In the genomic region with DNA sequence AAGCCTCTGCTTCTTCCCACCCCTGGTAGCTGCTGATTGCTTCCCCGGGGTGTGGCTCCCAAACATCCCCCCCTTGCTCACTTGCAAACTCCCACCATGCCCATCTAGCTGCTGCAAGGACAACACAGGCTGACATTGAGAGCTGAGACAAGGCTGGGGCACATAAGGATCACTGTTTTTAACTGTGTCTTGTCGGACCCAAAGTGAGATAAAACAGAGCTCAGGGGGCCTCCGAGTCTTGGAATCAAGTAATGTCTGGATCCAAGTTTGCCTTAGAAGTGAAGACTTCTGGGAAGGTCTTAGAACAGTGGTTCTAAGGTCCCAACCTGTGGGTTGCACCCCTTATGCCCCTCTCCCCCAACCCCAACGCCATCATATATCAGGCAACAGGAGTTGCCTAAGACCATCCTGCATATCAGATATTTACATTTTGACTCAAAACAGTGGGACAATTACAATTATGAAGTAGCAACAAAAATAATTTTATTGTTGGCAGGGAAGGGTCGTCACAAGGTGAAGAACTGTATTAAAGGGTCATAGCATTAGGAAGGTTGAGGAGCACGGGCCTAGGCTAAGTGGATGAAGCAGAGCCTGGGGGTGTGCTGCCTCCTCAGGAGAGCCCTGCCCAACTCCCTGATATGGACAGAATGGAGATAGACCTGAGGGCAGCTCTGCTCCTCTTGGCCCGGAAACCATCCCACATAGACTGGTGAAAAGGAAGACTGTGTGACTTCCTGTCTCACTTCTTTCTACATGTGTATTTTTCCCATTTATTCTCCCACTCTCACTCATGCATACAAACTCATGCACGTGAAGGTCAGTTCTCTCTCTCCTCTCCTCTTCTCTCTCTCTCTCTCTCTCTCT, we compare ENCODE assay signal across 7 mouse cellular contexts. TPM values are rescaled to one million over a fixed set of nuclear protein-coding genes. Genes with fewer than 3 reads are reported as not detected.
DNase-seq lines count a peak whose midpoint lies in the region; ATAC-seq and TF ChIP-seq lines count a peak whose summit lies in the region.
"Not testable (repeated sequence)": the region's sequence is repeated elsewhere in the genome, so short reads cannot be mapped to it uniquely, and the experiment has no call there.

No protein-coding gene starts in this region.

- not testable (repeated sequence) for H3K27me3 ChIP-seq in hindbrain, embryonic 11.5 days (ENCODE audit: control insufficient read depth, insufficient read depth, low read length); liver, embryonic 15.5 days; midbrain, embryonic 16.5 days (ENCODE audit: control insufficient read depth, insufficient read depth, low read depth, low read length); stomach, postnatal 0 days (ENCODE audit: control insufficient read depth, insufficient read depth, low read length)

- not testable (repeated sequence) for H3K27ac ChIP-seq in hindbrain, embryonic 11.5 days (ENCODE audit: low read depth, low read length); liver, embryonic 15.5 days (replicated peaks); midbrain, embryonic 16.5 days (ENCODE audit: low read length); stomach, postnatal 0 days (replicated peaks)

- H3K9ac ChIP-seq in hindbrain, embryonic 11.5 days (ENCODE audit: low read depth, low read length); liver, embryonic 15.5 days; midbrain, embryonic 16.5 days (ENCODE audit: low read depth, low read length); stomach, postnatal 0 days (ENCODE audit: low read length): not testable (repeated sequence)

- 84% methylated on average over 4 of the region's 8 CpGs for WGBS in hindbrain, embryonic 11.5 days
- 53% methylated on average over 4 of the region's 8 CpGs for WGBS in liver, embryonic 15.5 days (ENCODE audit: insufficient replicate concordance)
- WGBS in midbrain, embryonic 16.5 days, result 89% methylated on average over 3 of the region's 8 CpGs
- 81% methylated on average over 4 of the region's 8 CpGs for WGBS in stomach, postnatal 0 days

- not testable (repeated sequence) for TF ChIP-seq EP300 in stomach, postnatal 0 days (optimal IDR thresholded peaks at IDR 0.05)

- not testable (repeated sequence) for H3K4me1 ChIP-seq in hindbrain, embryonic 11.5 days (replicated peaks; ENCODE audit: control insufficient read depth, insufficient read depth, low read length); liver, embryonic 15.5 days (replicated peaks); midbrain, embryonic 16.5 days (ENCODE audit: control insufficient read depth, insufficient read depth, low read length); stomach, postnatal 0 days (replicated peaks; ENCODE audit: control insufficient read depth, insufficient read depth)

- not testable (repeated sequence) for H3K4me2 ChIP-seq in hindbrain, embryonic 11.5 days (replicated peaks; ENCODE audit: low read depth, low read length); liver, embryonic 15.5 days; midbrain, embryonic 16.5 days (ENCODE audit: low read length); stomach, postnatal 0 days (replicated peaks; ENCODE audit: low read depth)

- peak; percentile 83 for ATAC-seq in hindbrain, embryonic 11.5 days (ENCODE audit: low FRiP score)
- peak; percentile 34; the same call in 1 of the 2 replicates for ATAC-seq in liver, embryonic 15.5 days (ENCODE audit: insufficient read depth)
- peak; percentile 75; the same call in 1 of the 2 replicates for ATAC-seq in midbrain, embryonic 16.5 days
- peak; percentile 82 for ATAC-seq in stomach, postnatal 0 days (ENCODE audit: low FRiP score, low TSS enrichment)

- not testable (repeated sequence) for H3K4me3 ChIP-seq in hindbrain, embryonic 11.5 days (ENCODE audit: low read depth, low read length); liver, embryonic 15.5 days (replicated peaks); midbrain, embryonic 16.5 days (ENCODE audit: low read depth, low read length); stomach, postnatal 0 days (ENCODE audit: low read depth, low read length)

- H3K36me3 ChIP-seq in hindbrain, embryonic 11.5 days (ENCODE audit: control insufficient read depth, insufficient read depth, low read length); liver, embryonic 15.5 days (replicated peaks); midbrain, embryonic 16.5 days (ENCODE audit: control insufficient read depth, insufficient read depth, low read length); stomach, postnatal 0 days (ENCODE audit: control insufficient read depth, insufficient read depth, low read length): not testable (repeated sequence)

- peak; percentile 45 to 60 for DNase-seq in cerebellum, postnatal 4 days (ENCODE audit: low spot score in 2 of 2)
- DNase-seq in gastrocnemius, postnatal 10 days, result peak; percentile 37
- not testable (repeated sequence) for DNase-seq in hindbrain, embryonic 11.5 days (ENCODE audit: low spot score); stomach, postnatal 0 days (ENCODE audit: low spot score)
- DNase-seq in kidney, postnatal 25 days, result peak; percentile 46 to 53

- not testable (repeated sequence) for H3K9me3 ChIP-seq in hindbrain, embryonic 11.5 days (ENCODE audit: control insufficient read depth, low read length); liver, embryonic 15.5 days (replicated peaks); midbrain, embryonic 16.5 days (replicated peaks; ENCODE audit: control insufficient read depth, low read length, poor library complexity, severe bottlenecking); stomach, postnatal 0 days (ENCODE audit: control insufficient read depth, low read length)

- not testable (repeated sequence) for TF ChIP-seq CTCF in stomach, postnatal 0 days (IDR thresholded peaks at IDR 0.05; ENCODE audit: low read depth)

RNA-seq across cellular contexts. Expression of a gene that starts 16.0 kb away (rescaled TPM):
- under 1 TPM in 1 of 2 experiments, not detected in 1; 0.09 TPM for total RNA-seq in gastrocnemius, postnatal 10 days (2021)
- 0.08 TPM in 1 of 2 replicates, not detected in the other for polyA plus RNA-seq in hindbrain, embryonic 11.5 days (2014; fragmentation: Nextera tagmentation; extraction: Ambion mirVana)
- not detected in 2 replicates for polyA plus RNA-seq in liver, embryonic 15.5 days (2015; fragmentation: Nextera tagmentation; extraction: Ambion mirVana)
- 0.37 TPM in 1 of 2 replicates, not detected in the other for polyA plus RNA-seq in midbrain, embryonic 16.5 days (2015; fragmentation: Nextera tagmentation; extraction: Ambion mirVana)
- polyA plus RNA-seq in stomach, postnatal 0 days (2015; fragmentation: Nextera tagmentation; extraction: Ambion mirVana), result 0.05 TPM in 1 of 2 replicates, not detected in the other
